Mouse (Mus musculus) embryonic facial prominence, embryonic 11.5 days (tissue): ENCODE results near the gene Zbtb14. TPM values are rescaled to one million over a fixed set of nuclear protein-coding genes. Genes with fewer than 3 reads are reported as not detected.
A peak's percentile ranks its signal among the peaks of the same experiment; 100 is the strongest.

Experiments
- ATAC-seq: fragments of 200-750 bp; cut with Nextera tagmentation; replicated peaks from 2 replicates; pipeline ENCODE4 v1.8.0; 2017; ENCODE audit warnings: low read depth; ENCODE audit not compliant: insufficient number of reproducible peaks, low FRiP score, low TSS enrichment
- DNase-seq: peaks from one replicate; pipeline ENCODE4 v3.0.0-alpha.2; 2015; ENCODE audit warnings: low spot score
- H3K27ac ChIP-seq: fragments of 300-500 bp; sonication (generic); replicated peaks from 2 replicates; pipeline ENCODE4 v1.5.1; 2014; ENCODE audit warnings: mild to moderate bottlenecking, low read depth, low read length, control low read depth
- H3K27me3 ChIP-seq: fragments of 300-500 bp; sonication (generic); 2 replicates; pipeline ENCODE4 v1.6.1; 2014; ENCODE audit warnings: mild to moderate bottlenecking, low read length, moderate library complexity, mixed read lengths; ENCODE audit not compliant: control insufficient read depth, insufficient read depth
- H3K36me3 ChIP-seq: fragments of 300-500 bp; sonication (generic); replicated peaks from 2 replicates; pipeline ENCODE4 v1.6.1; 2014; ENCODE audit warnings: low read depth, mild to moderate bottlenecking, low read length, moderate library complexity, mixed read lengths; ENCODE audit not compliant: control insufficient read depth, insufficient read depth
- H3K4me1 ChIP-seq: fragments of 300-500 bp; sonication (generic); 2 replicates; pipeline ENCODE4 v1.6.1; 2014; ENCODE audit warnings: low read length, mixed read lengths; ENCODE audit not compliant: control insufficient read depth, insufficient read depth
- H3K4me2 ChIP-seq: fragments of 300-500 bp; sonication (generic); 2 replicates; pipeline ENCODE4 v1.6.1; 2014; ENCODE audit warnings: low read depth, mild to moderate bottlenecking, control low read depth, low read length, moderate library complexity
- H3K4me3 ChIP-seq: fragments of 300-500 bp; sonication (generic); 2 replicates; pipeline ENCODE4 v1.5.1; 2014; ENCODE audit warnings: low read depth, low read length, control low read depth
- H3K9ac ChIP-seq: fragments of 300-500 bp; sonication (generic); replicated peaks from 2 replicates; pipeline ENCODE4 v1.6.1; 2014; ENCODE audit warnings: mild to moderate bottlenecking, control low read depth, low read length
- H3K9me3 ChIP-seq: fragments of 300-500 bp; sonication (generic); replicated peaks from 2 replicates; pipeline ENCODE4 v1.6.1; 2016; ENCODE audit warnings: mild to moderate bottlenecking, low read length, inconsistent platforms, mixed read lengths; ENCODE audit not compliant: control insufficient read depth
- WGBS: fragments of 180-500 bp; shearing (Covaris S2); extraction: QIAGEN DNeasy Blood & Tissue Kit; methylation state at CpG from one replicate; pipeline ENCODE4 v1.1.7; 2014; 5-methylcytosine and 5-hydroxymethylcytosine counted together
- polyA plus RNA-seq: library from polyadenylated mRNA; unstranded; fragments of >200 nt; fragmentation: Nextera tagmentation; extraction: Ambion mirVana; gene quantifications from 2 replicates; pipeline ENCODE4 v1.2.1, GENCODE M21; 2014

Gene Zbtb14
- polyA plus RNA-seq, 1 experiment from 2014 or later, result 34.5 TPM

- no peak overlapping the region for H3K9ac ChIP-seq
- no peak overlapping the region for H3K4me3 ChIP-seq
- H3K36me3 ChIP-seq, result no peaks in the 10 kb centered on the region
- H3K4me1 ChIP-seq, result no peaks in the 10 kb centered on the region
- no peak overlapping the region for H3K27ac ChIP-seq
- H3K9me3 ChIP-seq, result no peaks in the 10 kb centered on the region
- DNase-seq (no peak), ATAC-seq (no peak)
- H3K4me2 ChIP-seq, result no peak overlapping the region
- 41% methylated on average over 13 of the region's 16 CpGs for WGBS
- no peaks in the 10 kb centered on the region for H3K27me3 ChIP-seq
Observed at GRCm38 (mm10) chr17:69396147-69397033, 13.5 kb downstream of the Zbtb14 start.

GRCm38 (mm10) chr17:69397163-69397562 is 14.3 kb downstream of the Zbtb14 start:
- H3K4me1 ChIP-seq, result no peaks in the 10 kb centered on the region
- 52% methylated on average over 5 of the region's 5 CpGs for WGBS
- no peaks in the 10 kb centered on the region for H3K9me3 ChIP-seq
- no peak overlapping the region for H3K9ac ChIP-seq
- no peak for ATAC-seq
- no peak overlapping the region for H3K4me2 ChIP-seq
- no peak for DNase-seq
- H3K27me3 ChIP-seq, result no peaks in the 10 kb centered on the region
- no peaks in the 10 kb centered on the region for H3K36me3 ChIP-seq
- H3K27ac ChIP-seq, result no peak overlapping the region
- no peak overlapping the region for H3K4me3 ChIP-seq

GRCm38 (mm10) chr17:69398092-69398491 is 15.2 kb downstream of the Zbtb14 start:
- no peak for DNase-seq
- H3K4me2 ChIP-seq, result no peak overlapping the region
- no peak overlapping the region for H3K27ac ChIP-seq
- H3K9ac ChIP-seq, result no peak overlapping the region
- H3K4me1 ChIP-seq, result no peaks in the 10 kb centered on the region
- H3K9me3 ChIP-seq, result no peaks in the 10 kb centered on the region
- no peaks in the 10 kb centered on the region for H3K36me3 ChIP-seq
- no peaks in the 10 kb centered on the region for H3K27me3 ChIP-seq
- no peak for ATAC-seq
- no peak overlapping the region for H3K4me3 ChIP-seq

- no peaks in the 10 kb centered on the region for H3K36me3 ChIP-seq
Observed at GRCm38 (mm10) chr17:69401146-69401545, 18.3 kb downstream of the Zbtb14 start.

GRCm38 (mm10) chr17:69416163-69416562 is 33.3 kb downstream of the Zbtb14 start:
- Histone ChIP-seq H3K36me3 (no peaks in the 10 kb centered on the region), H3K27me3 (no peaks in the 10 kb centered on the region), H3K27ac (no peak overlapping the region), H3K4me1 (no peaks in the 10 kb centered on the region), H3K9ac (peak overlapping the region; percentile 85; the same call in 1 of the 2 replicates), H3K4me3 (peak overlapping the region; percentile 60; the same call in 1 of the 2 replicates), H3K9me3 (no peaks in the 10 kb centered on the region), H3K4me2 (peak overlapping the region; percentile 73)
- ATAC-seq, result no peak
- DNase-seq, result no peak

More at GRCm38 (mm10) chr17:69401146-69401545, 18.3 kb downstream of the Zbtb14 start:
- Histone ChIP-seq H3K9ac (no peak overlapping the region), H3K4me3 (no peak overlapping the region), H3K4me2 (no peak overlapping the region), H3K4me1 (no peaks in the 10 kb centered on the region), H3K27ac (no peak overlapping the region), H3K9me3 (no peaks in the 10 kb centered on the region), H3K27me3 (no peaks in the 10 kb centered on the region)
- DNase-seq, result no peak
- ATAC-seq, result no peak
- WGBS, result 82% methylated on average over 2 of the region's 2 CpGs

GRCm38 (mm10) chr17:69416920-69417661 is 34.2 kb downstream of the Zbtb14 start:
- Histone ChIP-seq H3K27me3 (no peaks in the 10 kb centered on the region), H3K4me3 (peak overlapping the region; percentile 60), H3K27ac (peak overlapping the region; percentile 77), H3K9ac (peak overlapping the region; percentile 85), H3K4me1 (no peaks in the 10 kb centered on the region), H3K9me3 (no peaks in the 10 kb centered on the region), H3K4me2 (peak overlapping the region; percentile 73), H3K36me3 (no peaks in the 10 kb centered on the region)
- DNase-seq, result peak; percentile 95
- ATAC-seq, result peak; percentile 99
- WGBS, result under 1% methylated on average over 56 of the region's 56 CpGs

GRCm38 (mm10) chr17:69417724-69418373 is 35.0 kb downstream of the Zbtb14 start:
- H3K27me3 ChIP-seq, result no peaks in the 10 kb centered on the region
- no peaks in the 10 kb centered on the region for H3K4me1 ChIP-seq
- peak overlapping the region; percentile 77; the same call in 1 of the 2 replicates for H3K27ac ChIP-seq
- 3% methylated on average over 26 of the region's 26 CpGs for WGBS
- H3K9me3 ChIP-seq, result no peaks in the 10 kb centered on the region
- H3K36me3 ChIP-seq, result no peaks in the 10 kb centered on the region
- H3K9ac ChIP-seq, result peak overlapping the region; percentile 85
- H3K4me2 ChIP-seq, result peak overlapping the region; percentile 69
- ATAC-seq (peak; percentile 26; the same call in 1 of the 2 replicates), DNase-seq (no peak)
- peak overlapping the region; percentile 60 for H3K4me3 ChIP-seq
